Mouse (Mus musculus) heart, postnatal 0 days (tissue): ENCODE data around the gene Rbm24. TPM values are rescaled to one million over a fixed set of nuclear protein-coding genes. Genes with fewer than 3 reads are reported as not detected.

Experiments used
- ATAC-seq: fragments of 200-750 bp; cut with Nextera tagmentation; 2 replicates; pipeline ENCODE4 v1.8.0; 2017; ENCODE audit warnings: low read depth, moderate number of reproducible peaks, moderate library complexity; ENCODE audit not compliant: insufficient read depth
- DNase-seq: peaks from one replicate; pipeline ENCODE4 v3.0.0-alpha.2; 2016; ENCODE audit warnings: low spot score
- H3K27ac ChIP-seq: fragments of 300-500 bp; sonication (generic); 2 replicates; pipeline ENCODE4 v1.5.1; 2014; ENCODE audit warnings: low read depth, mild to moderate bottlenecking
- H3K27me3 ChIP-seq: fragments of 300-500 bp; sonication (generic); 2 replicates; pipeline ENCODE4 v1.6.1; 2014; ENCODE audit warnings: low read length, mixed read lengths; ENCODE audit not compliant: control insufficient read depth, insufficient read depth
- H3K36me3 ChIP-seq: fragments of 300-500 bp; sonication (generic); replicated peaks from 2 replicates; pipeline ENCODE4 v1.6.1; 2014; ENCODE audit warnings: low read length, mixed read lengths; ENCODE audit not compliant: control insufficient read depth, insufficient read depth
- H3K4me1 ChIP-seq: fragments of 300-500 bp; sonication (generic); 2 replicates; pipeline ENCODE4 v1.6.1; 2014; ENCODE audit warnings: antibody characterized with exemption; ENCODE audit not compliant: control insufficient read depth, insufficient read depth
- H3K4me2 ChIP-seq: fragments of 300-500 bp; sonication (generic); 2 replicates; pipeline ENCODE4 v1.6.1; 2014; ENCODE audit warnings: low read depth, mild to moderate bottlenecking, low read length, moderate library complexity
- H3K4me3 ChIP-seq: fragments of 300-500 bp; sonication (generic); 2 replicates; pipeline ENCODE4 v1.5.1; 2014; ENCODE audit warnings: low read depth, low read length
- H3K9ac ChIP-seq: fragments of 300-500 bp; sonication (generic); replicated peaks from 2 replicates; pipeline ENCODE4 v1.6.1; 2014; ENCODE audit warnings: low read depth, low read length, mixed read lengths
- H3K9me3 ChIP-seq: fragments of 300-500 bp; sonication (generic); replicated peaks from 2 replicates; pipeline ENCODE4 v1.6.1; 2016; ENCODE audit warnings: low read length; ENCODE audit not compliant: control insufficient read depth
- CTCF ChIP-seq: IDR thresholded peaks from 2 replicates; pipeline ENCODE4 v1.5.1; 2016; ENCODE audit warnings: antibody characterized with exemption, control low read depth, low read depth
- EP300 ChIP-seq: IDR thresholded peaks from 2 replicates; pipeline ENCODE4 v1.6.1; 2016; ENCODE audit warnings: antibody characterized with exemption, low read depth
- WGBS: fragments of 180-500 bp; shearing (Covaris S2); extraction: QIAGEN DNeasy Blood & Tissue Kit; methylation state at CpG from one replicate; pipeline ENCODE4 v1.1.7; 2014; 5-methylcytosine and 5-hydroxymethylcytosine counted together
- polyA plus RNA-seq: library from polyadenylated mRNA; unstranded; fragments of >200 nt; fragmentation: Nextera tagmentation; extraction: Ambion mirVana; gene quantifications from 2 replicates; pipeline ENCODE4 v1.2.1, GENCODE M21; 2015
- total RNA-seq: library from RNA; depleted of rRNA; stranded (reverse); fragments of >200 nt; gene quantifications from 2 replicates; pipeline ENCODE4 v1.2.3, GENCODE M21; 2014; ENCODE audit warnings: low replicate concordance

The Rbm24 gene
- total and polyA plus RNA-seq, 2 experiments from 2014 or later: 69.7 to 506 TPM

DNA sequence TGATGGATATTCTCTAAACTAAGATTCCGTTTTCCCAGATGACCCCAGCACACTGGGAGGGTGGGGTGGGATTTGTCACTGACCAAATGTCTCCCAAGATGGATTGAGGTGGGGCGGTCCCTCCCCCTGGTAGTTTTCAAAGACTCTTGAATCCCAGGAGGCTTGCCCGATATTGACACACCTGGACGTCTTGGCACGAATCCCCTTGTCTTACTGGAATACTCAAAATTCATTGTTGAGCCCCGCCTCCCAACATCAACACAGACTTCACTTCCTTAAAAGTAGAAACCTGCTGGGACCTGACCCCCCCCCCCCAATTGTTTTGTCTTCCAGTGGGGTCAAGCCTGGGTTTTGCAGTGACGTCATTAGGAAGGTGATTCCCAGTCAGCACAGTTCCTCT is 32.4 kb downstream of the Rbm24 start:
- Histone ChIP-seq H3K4me2 (no peak overlapping the region), H3K9me3 (no peaks in the 10 kb centered on the region), H3K27me3 (no peaks in the 10 kb centered on the region), H3K4me3 (no peak overlapping the region), H3K4me1 (no peaks in the 10 kb centered on the region), H3K36me3 (no peaks in the 10 kb centered on the region), H3K27ac (no peak overlapping the region), H3K9ac (no peak overlapping the region)
- TF ChIP-seq CTCF: no peak
- TF ChIP-seq EP300: no peak
- 87% methylated on average over 7 of the region's 7 CpGs for whole genome bisulfite sequencing
- no peak for ATAC-seq
- DNase-seq: no peak

DNA sequence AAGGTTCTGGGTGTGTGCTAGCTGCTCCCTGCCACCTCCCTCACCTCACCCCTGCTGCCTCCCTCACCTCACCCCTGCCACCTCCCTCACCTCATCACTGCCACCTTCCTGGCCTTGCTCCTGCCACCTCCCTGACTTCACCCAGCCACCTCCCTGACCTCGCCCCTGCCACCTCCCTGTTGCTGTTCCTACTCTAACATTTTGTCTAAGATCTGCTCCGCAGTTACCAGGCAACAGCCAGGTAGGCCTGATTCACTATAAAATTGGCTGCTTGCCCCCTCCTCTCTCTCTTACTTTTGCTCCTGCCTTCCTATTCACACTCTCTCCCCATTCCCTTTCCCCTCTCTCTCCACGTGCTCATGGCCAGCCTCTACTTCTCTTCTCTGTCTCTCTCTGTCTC is 33.3 kb downstream of the Rbm24 start:
- H3K9me3 ChIP-seq: no peaks in the 10 kb centered on the region
- H3K9ac ChIP-seq: no peak overlapping the region
- no peak overlapping the region for H3K27ac ChIP-seq
- ATAC-seq: no peak
- WGBS: 63% methylated on average over 3 of the region's 3 CpGs
- DNase-seq: no peak
- no peak overlapping the region for H3K4me2 ChIP-seq
- H3K27me3 ChIP-seq: no peaks in the 10 kb centered on the region
- no peak overlapping the region for H3K4me3 ChIP-seq
- no peaks in the 10 kb centered on the region for H3K4me1 ChIP-seq
- no peak for TF ChIP-seq CTCF
- no peak for TF ChIP-seq EP300
- no peaks in the 10 kb centered on the region for H3K36me3 ChIP-seq

DNA sequence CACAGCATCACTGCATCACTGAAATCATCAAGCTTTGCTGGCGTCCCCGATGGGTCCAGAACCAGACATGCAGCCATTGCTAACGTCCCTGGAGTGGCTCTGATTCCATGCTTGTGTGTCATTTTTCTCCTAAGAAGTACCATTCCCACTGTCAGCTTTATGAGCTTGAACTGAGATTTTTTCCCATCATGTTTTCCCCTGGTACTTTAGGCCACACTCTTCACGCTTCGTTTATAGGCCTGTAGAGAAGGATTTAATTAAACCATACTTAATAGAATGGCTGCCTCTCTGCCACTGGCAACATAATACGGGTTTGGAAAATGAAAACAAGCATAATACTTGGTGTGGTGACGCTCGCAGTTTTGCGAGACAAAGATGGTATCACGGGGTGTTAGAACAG is 41.3 kb downstream of the Rbm24 start:
- no peak overlapping the region for H3K27ac ChIP-seq
- TF ChIP-seq EP300 (no peak), CTCF (no peak)
- no peaks in the 10 kb centered on the region for H3K27me3 ChIP-seq
- ATAC-seq: no peak
- WGBS: 91% methylated on average over 10 of the region's 10 CpGs
- H3K4me2 ChIP-seq: no peak overlapping the region
- H3K9me3 ChIP-seq: no peaks in the 10 kb centered on the region; the same call in 1 of the 2 replicates
- no peak overlapping the region for H3K4me3 ChIP-seq
- no peak overlapping the region for H3K9ac ChIP-seq
- H3K36me3 ChIP-seq: no peaks in the 10 kb centered on the region
- DNase-seq: no peak
- H3K4me1 ChIP-seq: no peaks in the 10 kb centered on the region

DNA sequence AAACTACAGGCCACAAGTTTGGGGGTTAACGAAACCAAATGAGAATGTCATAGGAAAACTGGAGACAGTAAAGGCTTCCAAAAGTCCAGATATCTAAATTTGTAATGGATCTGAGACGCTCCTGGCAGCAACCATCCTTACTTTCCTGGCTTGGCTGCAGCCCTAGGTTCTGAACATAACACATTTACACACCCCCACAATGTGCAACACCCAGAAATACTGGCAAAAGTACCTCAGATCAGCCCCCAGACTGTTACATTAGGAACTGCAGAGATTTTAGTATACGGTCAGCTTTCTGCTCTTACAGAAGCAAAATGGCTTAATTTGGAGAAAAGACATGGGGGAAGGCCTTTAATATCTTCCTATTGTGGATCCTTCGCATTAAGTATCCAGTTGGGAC is 44.0 kb downstream of the Rbm24 start:
- TF ChIP-seq EP300 (no peak), CTCF (no peak)
- no peak overlapping the region for H3K4me2 ChIP-seq
- no peak overlapping the region for H3K4me3 ChIP-seq
- no peak overlapping the region for H3K27ac ChIP-seq
- H3K9ac ChIP-seq: no peak overlapping the region
- no peaks in the 10 kb centered on the region for H3K36me3 ChIP-seq
- WGBS: 89% methylated on average over 4 of the region's 4 CpGs
- ATAC-seq (no peak), DNase-seq (no peak)
- H3K9me3 ChIP-seq: no peaks in the 10 kb centered on the region; the same call in 1 of the 2 replicates
- no peaks in the 10 kb centered on the region for H3K27me3 ChIP-seq
- H3K4me1 ChIP-seq: no peaks in the 10 kb centered on the region

DNA sequence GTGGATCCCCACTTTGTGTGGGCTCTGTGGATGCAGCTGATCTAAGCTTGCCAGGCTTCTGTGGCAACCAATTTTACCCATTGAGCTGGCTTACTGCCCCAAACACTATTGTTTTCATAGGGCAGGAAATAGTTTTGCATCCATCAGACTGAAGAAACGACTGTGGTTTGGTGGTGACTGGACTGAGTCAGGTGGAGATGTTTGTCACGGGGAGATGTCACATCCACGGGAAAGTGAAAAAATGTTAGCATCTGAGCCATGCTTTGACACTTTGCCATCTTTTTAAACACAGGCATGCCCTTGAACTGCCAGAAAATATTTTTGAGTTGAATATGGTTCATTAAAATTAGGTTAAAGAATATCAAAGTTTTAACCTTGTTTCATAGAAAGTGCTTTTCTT is 45.5 kb downstream of the Rbm24 start:
- H3K9me3 ChIP-seq: no peaks in the 10 kb centered on the region
- H3K9ac ChIP-seq: no peak overlapping the region
- H3K4me1 ChIP-seq: no peaks in the 10 kb centered on the region
- 63% methylated on average over 3 of the region's 3 CpGs for WGBS
- DNase-seq: no peak
- no peak for TF ChIP-seq EP300
- TF ChIP-seq CTCF: no peak
- no peak overlapping the region for H3K27ac ChIP-seq
- ATAC-seq: no peak
- H3K36me3 ChIP-seq: no peaks in the 10 kb centered on the region
- H3K27me3 ChIP-seq: no peaks in the 10 kb centered on the region
- H3K4me2 ChIP-seq: no peak overlapping the region
- no peak overlapping the region for H3K4me3 ChIP-seq

DNA sequence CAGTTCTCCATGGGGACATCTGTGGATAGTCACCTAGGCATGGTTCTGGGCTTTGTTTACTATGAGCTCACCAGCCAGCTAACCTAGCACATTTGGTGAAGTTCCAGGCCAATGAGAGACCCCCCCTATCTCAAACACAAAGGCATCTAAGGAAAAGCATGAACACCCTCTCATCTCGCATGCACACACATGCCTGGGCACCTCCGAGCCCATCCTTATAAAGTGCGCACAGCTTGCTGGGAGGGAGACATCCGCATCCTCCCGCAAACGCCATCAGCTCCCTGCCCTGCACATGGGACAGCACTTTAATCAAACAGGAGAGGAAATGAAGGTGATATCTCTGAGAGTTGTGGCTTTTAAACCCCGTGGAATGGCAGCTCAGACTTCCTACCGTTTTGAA is 50.0 kb downstream of the Rbm24 start:
- no peak overlapping the region for H3K27ac ChIP-seq
- H3K4me2 ChIP-seq: no peak overlapping the region
- no peak for TF ChIP-seq EP300
- TF ChIP-seq CTCF: no peak
- H3K4me1 ChIP-seq: no peaks in the 10 kb centered on the region
- WGBS: 50% methylated on average over 8 of the region's 8 CpGs
- no peak overlapping the region for H3K9ac ChIP-seq
- H3K4me3 ChIP-seq: no peak overlapping the region
- no peaks in the 10 kb centered on the region for H3K9me3 ChIP-seq
- DNase-seq (no peak), ATAC-seq (no peak)
- H3K27me3 ChIP-seq: no peaks in the 10 kb centered on the region
- no peaks in the 10 kb centered on the region for H3K36me3 ChIP-seq
